Mouse (Mus musculus): ENCODE data around the gene Deup1. TPM values are rescaled to one million over a fixed set of nuclear protein-coding genes. Genes with fewer than 3 reads are reported as not detected.

Deup1 gene
- polyA plus RNA-seq (2012; rRNA removed), result 1.3 TPM in 2 replicates

DNA sequence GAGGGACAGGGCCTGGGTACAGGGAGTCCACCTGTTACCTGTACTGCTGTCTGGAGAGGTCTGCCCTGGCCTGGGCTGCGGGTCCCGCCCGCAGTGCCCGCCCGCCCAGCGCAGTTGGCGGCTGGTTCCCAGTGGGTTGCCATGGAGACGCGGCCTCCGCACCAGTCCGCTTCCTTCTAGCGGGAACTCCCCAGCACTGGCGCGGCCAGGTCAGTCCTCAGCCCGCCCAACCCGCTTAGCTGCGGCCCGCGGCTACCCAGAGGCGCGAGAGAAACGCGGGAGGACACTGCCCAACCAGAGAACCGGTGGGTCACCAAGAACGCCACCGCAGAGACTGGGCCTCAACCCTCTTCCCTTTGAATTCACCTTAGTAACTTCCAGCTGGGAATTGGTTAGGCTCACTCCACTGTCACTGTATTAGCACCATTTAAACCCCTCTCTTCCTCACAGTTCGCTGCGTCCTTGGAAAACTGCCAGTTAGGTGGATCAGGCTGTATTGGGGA, at the start of gene Deup1:
TSS of gene Deup1 (minus strand) at position 149 of the 503 bp plus-strand sequence.

Other genes starting within 250 kb of the Deup1 start
- gene Smco4, start 134.5 kb downstream of the Deup1 start, polyA plus RNA-seq (2012; rRNA removed), result 9.4 and 11.5 TPM in 2 replicates
- gene Slc36a4, start 81.8 kb upstream of the Deup1 start, polyA plus RNA-seq (2012; rRNA removed), result 22.9 and 24.6 TPM in 2 replicates
- not detected in 2 replicates for gene Mtnr1b, start 246.6 kb upstream of the Deup1 start, polyA plus RNA-seq (2012; rRNA removed)